Mouse (Mus musculus): ENCODE data around the gene Top2b. TPM values are rescaled to one million over a fixed set of nuclear protein-coding genes. Genes with fewer than 3 reads are reported as not detected.

Gene Top2b
- polyA plus RNA-seq, 1 experiment from 2014 or later: 80.2 TPM

DNA sequence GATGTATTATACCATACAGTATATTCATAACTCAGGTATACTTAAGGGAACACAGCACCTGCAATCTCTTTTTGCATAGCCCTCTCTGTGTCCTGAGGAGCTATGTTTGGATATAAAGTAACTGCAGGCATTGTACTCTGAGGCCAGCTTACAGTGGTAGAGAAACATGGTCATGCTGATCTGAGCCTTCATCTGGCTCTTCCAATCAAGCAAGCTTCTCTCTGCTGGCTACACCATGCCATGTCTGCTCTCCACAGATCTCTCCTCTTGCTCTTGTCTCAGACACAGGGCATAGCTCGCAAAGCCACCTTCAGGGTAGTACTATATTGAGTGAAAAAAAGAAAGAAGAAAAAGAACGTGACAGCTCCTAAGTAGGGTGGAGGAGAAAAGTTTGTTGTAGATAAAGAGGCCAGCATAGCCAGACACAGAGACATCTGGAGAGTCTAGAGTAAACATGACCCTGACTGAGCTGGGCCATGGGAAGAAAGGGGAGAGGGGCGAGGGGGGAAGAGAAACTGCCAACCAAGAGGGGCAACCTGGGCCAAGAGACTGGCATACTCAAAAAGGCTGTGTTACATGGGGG lies 29.1 kb upstream of the Top2b start:
- Histone ChIP-seq H3K4me3 (ENCODE audit: low read depth, low read length) (no peak overlapping the region), H3K27ac (replicated peaks; ENCODE audit: low read depth, low read length) (no peak overlapping the region), H3K4me2 (ENCODE audit: low read depth, low read length) (no peak overlapping the region), H3K9me3 (ENCODE audit: control insufficient read depth, low read length) (no peaks in the 10 kb centered on the region), H3K36me3 (ENCODE audit: control insufficient read depth, insufficient read depth, low read length) (no peaks in the 10 kb centered on the region), H3K4me1 (ENCODE audit: control insufficient read depth, insufficient read depth, low read length) (no peaks in the 10 kb centered on the region), H3K27me3 (replicated peaks; ENCODE audit: control insufficient read depth, insufficient read depth, low read length) (no peaks in the 10 kb centered on the region), H3K9ac (ENCODE audit: low read depth, low read length) (no peak overlapping the region)
- 59% methylated on average over 3 of the region's 3 CpGs for WGBS
- DNase-seq (ENCODE audit: low spot score) (no peak), ATAC-seq (ENCODE audit: low read depth) (no peak)

DNA sequence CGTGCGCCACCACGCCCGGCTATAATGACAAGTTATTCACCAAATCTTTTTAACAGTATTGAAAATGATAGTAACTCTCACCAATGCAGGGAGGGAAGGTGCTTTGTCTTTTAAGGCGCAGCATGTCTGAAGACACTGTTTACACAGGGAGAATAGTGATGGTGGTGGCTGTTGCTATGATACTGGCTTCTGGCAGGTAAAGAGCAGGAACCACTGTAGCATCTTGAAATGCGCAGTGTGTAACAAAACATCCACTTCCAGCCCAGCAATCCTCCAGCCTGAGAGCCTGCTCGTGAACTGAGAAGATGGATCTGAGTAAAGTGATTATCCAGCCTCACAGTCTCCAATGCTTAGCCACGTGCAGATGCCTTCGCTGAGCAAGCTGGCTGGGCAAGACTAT lies 17.5 kb upstream of the Top2b start:
- no peak for ATAC-seq (ENCODE audit: low read depth)
- Histone ChIP-seq H3K27me3 (replicated peaks; ENCODE audit: control insufficient read depth, insufficient read depth, low read length) (no peaks in the 10 kb centered on the region), H3K4me2 (ENCODE audit: low read depth, low read length) (no peak overlapping the region)

DNA sequence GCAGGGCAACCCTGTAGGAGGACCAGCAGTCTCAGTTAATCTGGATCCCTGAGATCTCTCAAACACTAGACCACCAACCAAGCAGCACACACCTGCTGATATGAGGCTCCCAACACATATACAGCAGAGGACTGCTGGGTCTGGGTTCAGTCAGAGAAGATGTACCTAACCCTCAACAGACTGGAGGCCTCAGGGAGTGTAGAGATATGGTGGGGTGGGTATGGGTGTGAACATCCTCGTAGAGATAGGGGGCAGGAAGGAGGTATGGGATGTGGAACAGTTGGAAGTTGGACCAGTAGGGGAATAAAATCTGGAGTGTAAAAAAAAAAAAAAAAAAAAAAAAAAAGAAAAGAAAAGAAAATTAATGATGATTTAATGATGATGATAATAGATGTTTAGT lies 5.3 kb upstream of the Top2b start:
- ATAC-seq (ENCODE audit: low read depth): no peak
- H3K27me3 ChIP-seq (replicated peaks; ENCODE audit: control insufficient read depth, insufficient read depth, low read length): no peaks in the 10 kb centered on the region
- H3K36me3 ChIP-seq (ENCODE audit: control insufficient read depth, insufficient read depth, low read length): no peaks in the 10 kb centered on the region
- no peak for DNase-seq (ENCODE audit: low spot score)
- H3K9ac ChIP-seq (ENCODE audit: low read depth, low read length): no peak overlapping the region
- no peak overlapping the region for H3K27ac ChIP-seq (replicated peaks; ENCODE audit: low read depth, low read length)
- no peaks in the 10 kb centered on the region for H3K9me3 ChIP-seq (ENCODE audit: control insufficient read depth, low read length)
- no peak overlapping the region for H3K4me3 ChIP-seq (ENCODE audit: low read depth, low read length)
- H3K4me1 ChIP-seq (ENCODE audit: control insufficient read depth, insufficient read depth, low read length): peaks cover 6% of the 10 kb centered on the region; the same call in 1 of the 2 replicates
- no peak overlapping the region for H3K4me2 ChIP-seq (ENCODE audit: low read depth, low read length)
- 59% methylated on average over 1 of the region's 1 CpGs for WGBS

More for the DNA sequence above, 17.5 kb upstream of the Top2b start:
- Histone ChIP-seq H3K4me1 (ENCODE audit: control insufficient read depth, insufficient read depth, low read length) (no peaks in the 10 kb centered on the region), H3K36me3 (ENCODE audit: control insufficient read depth, insufficient read depth, low read length) (no peaks in the 10 kb centered on the region), H3K9ac (ENCODE audit: low read depth, low read length) (no peak overlapping the region), H3K4me3 (ENCODE audit: low read depth, low read length) (no peak overlapping the region), H3K27ac (replicated peaks; ENCODE audit: low read depth, low read length) (no peak overlapping the region), H3K9me3 (ENCODE audit: control insufficient read depth, low read length) (no peaks in the 10 kb centered on the region)
- no peak for DNase-seq (ENCODE audit: low spot score)
- WGBS: 76% methylated on average over 9 of the region's 9 CpGs

DNA sequence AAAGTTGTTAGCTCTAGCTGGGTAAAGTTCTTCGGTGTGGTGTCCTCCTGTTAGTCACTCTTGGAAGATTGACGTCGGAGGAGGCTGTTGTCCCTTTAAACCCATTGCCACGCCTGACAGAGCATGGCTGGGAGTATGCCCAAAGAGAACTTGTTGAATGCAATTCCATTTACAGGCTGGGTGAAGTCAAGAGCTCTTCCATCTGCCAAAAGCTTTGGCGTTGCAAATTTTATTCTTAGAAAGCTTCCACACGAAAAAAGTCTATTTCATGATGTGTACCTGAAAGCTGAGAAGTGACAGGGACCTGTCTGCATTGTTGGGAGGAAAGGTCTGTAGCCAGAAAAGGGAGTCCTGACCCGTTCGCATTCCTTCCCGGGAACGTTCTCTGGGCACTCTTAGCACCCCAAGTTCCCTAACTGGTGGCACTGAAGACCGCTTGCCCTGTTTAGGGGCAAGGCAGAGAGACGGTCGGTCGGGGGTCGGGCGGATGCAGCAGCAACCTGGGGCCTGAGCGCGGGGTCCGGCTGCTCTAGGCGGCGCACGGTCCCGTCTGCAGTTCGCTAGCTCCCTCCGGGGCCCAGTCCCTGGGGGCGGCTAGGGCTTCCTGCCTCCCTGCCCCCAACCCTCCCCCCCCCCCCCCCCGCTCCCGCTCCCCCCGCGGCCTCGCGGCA lies 683 bp upstream of the Top2b start:
- 0% methylated on average over 14 of the region's 32 CpGs for whole genome bisulfite sequencing
- no peaks in the 10 kb centered on the region for H3K27me3 ChIP-seq (replicated peaks; ENCODE audit: control insufficient read depth, insufficient read depth, low read length)
- no peaks in the 10 kb centered on the region for H3K36me3 ChIP-seq (ENCODE audit: control insufficient read depth, insufficient read depth, low read length)
- peak overlapping the region; percentile 99 for H3K9ac ChIP-seq (ENCODE audit: low read depth, low read length)
- ATAC-seq (ENCODE audit: low read depth) (peak; percentile 60), DNase-seq (ENCODE audit: low spot score) (peak; percentile 66)
- peak overlapping the region; percentile 99 for H3K27ac ChIP-seq (replicated peaks; ENCODE audit: low read depth, low read length)
- peaks cover 17% of the 10 kb centered on the region for H3K4me1 ChIP-seq (ENCODE audit: control insufficient read depth, insufficient read depth, low read length)
- peak overlapping the region; percentile 72 for H3K4me2 ChIP-seq (ENCODE audit: low read depth, low read length)
- H3K9me3 ChIP-seq (ENCODE audit: control insufficient read depth, low read length): no peaks in the 10 kb centered on the region
- peak overlapping the region; percentile 94 for H3K4me3 ChIP-seq (ENCODE audit: low read depth, low read length)

DNA sequence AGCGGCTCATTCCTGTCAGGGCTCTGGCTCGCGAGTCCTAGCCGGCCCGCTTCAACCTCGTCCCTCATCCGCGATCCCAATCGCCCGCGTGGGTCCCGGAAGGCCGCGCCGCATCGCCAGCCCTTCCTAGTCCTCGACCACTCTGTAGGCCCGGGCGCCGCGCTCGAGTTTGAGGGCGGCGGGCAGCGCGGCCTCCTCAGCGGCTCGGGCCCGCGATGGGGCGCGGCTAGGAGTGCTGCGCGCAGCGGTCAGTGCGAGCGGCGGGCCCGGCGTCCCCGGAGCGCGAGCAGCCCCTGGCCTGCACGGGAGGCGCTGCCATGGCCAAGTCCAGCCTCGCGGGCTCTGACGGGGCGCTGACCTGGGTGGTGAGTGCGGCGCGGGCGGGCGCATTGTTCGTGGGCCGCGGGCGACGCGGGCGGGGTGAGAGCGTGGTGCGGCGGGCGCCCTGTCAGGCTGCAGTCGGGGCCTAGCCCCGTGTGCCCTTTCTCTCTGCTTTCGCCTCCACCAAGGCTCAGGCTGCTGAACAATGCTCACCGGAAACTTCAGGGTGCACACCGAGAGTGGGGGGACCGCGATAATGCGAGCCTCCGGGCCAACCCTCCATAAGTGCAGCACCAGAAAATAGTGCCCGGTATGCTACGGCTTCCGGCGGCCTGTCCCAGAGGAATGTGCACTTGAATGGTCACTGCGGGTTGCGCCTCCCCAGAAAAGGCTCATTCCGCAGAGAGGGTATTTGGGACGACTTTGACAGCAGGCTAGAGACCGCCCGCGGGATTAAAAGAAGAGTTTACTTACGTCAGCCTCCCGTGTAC lies 589 bp downstream of the Top2b start:
- Histone ChIP-seq H3K27me3 (replicated peaks; ENCODE audit: control insufficient read depth, insufficient read depth, low read length) (no peaks in the 10 kb centered on the region), H3K9me3 (ENCODE audit: control insufficient read depth, low read length) (no peaks in the 10 kb centered on the region), H3K4me3 (ENCODE audit: low read depth, low read length) (peak overlapping the region; percentile 94), H3K4me1 (ENCODE audit: control insufficient read depth, insufficient read depth, low read length) (peaks cover 17% of the 10 kb centered on the region), H3K4me2 (ENCODE audit: low read depth, low read length) (peak overlapping the region; percentile 70), H3K36me3 (ENCODE audit: control insufficient read depth, insufficient read depth, low read length) (no peaks in the 10 kb centered on the region), H3K27ac (replicated peaks; ENCODE audit: low read depth, low read length) (peak overlapping the region; percentile 99), H3K9ac (ENCODE audit: low read depth, low read length) (peak overlapping the region; percentile 99)
- peak; percentile 54 for DNase-seq (ENCODE audit: low spot score)
- WGBS: 1% methylated on average over 29 of the region's 87 CpGs
- peak; percentile 64 for ATAC-seq (ENCODE audit: low read depth)

DNA sequence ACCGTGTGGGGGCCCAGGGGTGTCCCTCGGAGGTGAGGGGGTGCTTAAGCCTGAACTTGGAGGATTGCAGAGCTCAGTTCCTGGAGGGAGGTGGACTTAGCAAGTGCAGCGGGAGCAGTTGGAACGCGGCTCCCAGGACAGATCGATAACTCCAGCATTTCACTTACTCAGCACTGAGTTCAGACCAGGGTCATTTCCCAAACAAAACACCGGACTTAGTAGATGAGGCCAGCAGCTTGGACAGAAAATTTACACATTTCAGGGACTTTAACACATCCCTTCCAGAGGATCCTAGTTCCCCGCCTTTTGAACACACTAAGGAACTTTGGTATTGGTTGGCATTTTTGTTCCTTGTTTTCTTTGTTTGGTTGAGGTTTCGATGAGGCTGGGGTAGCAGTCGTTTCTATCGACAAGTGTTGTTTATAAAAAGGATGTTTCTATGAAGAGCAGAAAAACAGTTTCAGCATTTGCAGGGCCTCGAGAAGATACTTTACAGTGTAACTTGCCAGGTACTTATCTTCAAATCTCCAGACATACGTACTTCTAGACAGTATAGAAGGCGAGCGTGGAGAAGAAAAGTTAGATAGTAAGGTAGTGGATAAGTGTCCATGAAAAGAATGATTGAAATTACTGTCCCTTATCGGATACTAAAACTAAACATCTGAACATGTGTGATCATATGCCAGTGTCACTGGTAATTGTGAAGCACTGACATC lies 1.4 kb downstream of the Top2b start:
- Histone ChIP-seq H3K27ac (replicated peaks; ENCODE audit: low read depth, low read length) (peak overlapping the region; percentile 99), H3K4me3 (ENCODE audit: low read depth, low read length) (peak overlapping the region; percentile 94), H3K36me3 (ENCODE audit: control insufficient read depth, insufficient read depth, low read length) (no peaks in the 10 kb centered on the region), H3K27me3 (replicated peaks; ENCODE audit: control insufficient read depth, insufficient read depth, low read length) (no peaks in the 10 kb centered on the region), H3K9me3 (ENCODE audit: control insufficient read depth, low read length) (no peaks in the 10 kb centered on the region), H3K4me2 (ENCODE audit: low read depth, low read length) (peak overlapping the region; percentile 70), H3K4me1 (ENCODE audit: control insufficient read depth, insufficient read depth, low read length) (peaks cover 17% of the 10 kb centered on the region), H3K9ac (ENCODE audit: low read depth, low read length) (peak overlapping the region; percentile 99)
- DNase-seq (ENCODE audit: low spot score) (peak; percentile 49), ATAC-seq (ENCODE audit: low read depth) (no peak)
- WGBS: 7% methylated on average over 16 of the region's 16 CpGs

DNA sequence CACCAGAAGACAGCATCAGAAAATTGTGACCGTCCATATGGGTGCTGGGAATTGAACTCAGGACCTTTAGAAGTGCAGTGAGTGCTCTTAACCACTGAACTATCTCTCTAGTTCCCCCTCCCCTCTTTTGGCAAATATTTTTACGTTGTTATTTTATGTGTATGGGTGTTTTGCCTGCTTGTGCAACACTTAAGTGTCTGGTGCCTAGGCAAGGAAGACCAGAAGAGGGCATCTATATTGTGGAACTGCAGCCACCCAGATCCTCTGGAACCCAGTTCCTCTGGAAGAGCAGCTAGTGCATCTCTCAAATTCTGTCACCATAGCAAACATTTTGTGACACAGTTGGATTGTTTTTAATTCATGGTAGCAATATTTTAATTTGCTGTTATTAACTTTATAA lies 2.0 kb downstream of the Top2b start:
- peak overlapping the region; percentile 99 for H3K9ac ChIP-seq (ENCODE audit: low read depth, low read length)

DNA sequence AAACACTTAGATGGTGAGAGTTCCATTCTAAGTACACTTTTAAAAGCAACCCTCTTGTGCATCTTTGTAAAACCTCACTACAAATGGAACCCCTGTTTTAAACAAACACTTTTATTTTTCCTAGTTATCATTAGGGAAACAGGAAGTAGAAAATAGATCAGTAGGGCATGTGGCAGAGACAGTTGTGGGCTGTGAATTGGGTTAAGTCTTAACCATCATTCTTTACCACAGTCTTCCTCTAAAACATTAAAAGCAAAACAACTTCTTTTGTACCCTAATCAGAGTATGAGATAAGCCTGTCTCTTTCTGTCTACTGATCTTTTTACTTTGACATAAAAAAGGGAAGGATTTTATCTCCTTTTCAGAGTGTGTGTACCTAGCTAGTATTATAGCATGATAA lies 7.8 kb downstream of the Top2b start:
- DNase-seq (ENCODE audit: low spot score) (no peak), ATAC-seq (ENCODE audit: low read depth) (no peak)
- peaks cover 6% of the 10 kb centered on the region for H3K4me1 ChIP-seq (ENCODE audit: control insufficient read depth, insufficient read depth, low read length)
- H3K4me2 ChIP-seq (ENCODE audit: low read depth, low read length): no peak overlapping the region
- H3K4me3 ChIP-seq (ENCODE audit: low read depth, low read length): no peak overlapping the region
- H3K27me3 ChIP-seq (replicated peaks; ENCODE audit: control insufficient read depth, insufficient read depth, low read length): no peaks in the 10 kb centered on the region
- H3K27ac ChIP-seq (replicated peaks; ENCODE audit: low read depth, low read length): no peak overlapping the region
- H3K9me3 ChIP-seq (ENCODE audit: control insufficient read depth, low read length): no peaks in the 10 kb centered on the region
- no peak overlapping the region for H3K9ac ChIP-seq (ENCODE audit: low read depth, low read length)
- H3K36me3 ChIP-seq (ENCODE audit: control insufficient read depth, insufficient read depth, low read length): no peaks in the 10 kb centered on the region

More for the DNA sequence above, 2.0 kb downstream of the Top2b start:
- Histone ChIP-seq H3K27me3 (replicated peaks; ENCODE audit: control insufficient read depth, insufficient read depth, low read length) (no peaks in the 10 kb centered on the region), H3K9me3 (ENCODE audit: control insufficient read depth, low read length) (no peaks in the 10 kb centered on the region), H3K27ac (replicated peaks; ENCODE audit: low read depth, low read length) (no peak overlapping the region), H3K4me3 (ENCODE audit: low read depth, low read length) (peak overlapping the region; percentile 94), H3K4me2 (ENCODE audit: low read depth, low read length) (peak overlapping the region; percentile 70), H3K4me1 (ENCODE audit: control insufficient read depth, insufficient read depth, low read length) (peaks cover 20% of the 10 kb centered on the region), H3K36me3 (ENCODE audit: control insufficient read depth, insufficient read depth, low read length) (no peaks in the 10 kb centered on the region)
- ATAC-seq (ENCODE audit: low read depth): no peak
- 38% methylated on average over 2 of the region's 2 CpGs for WGBS
- no peak for DNase-seq (ENCODE audit: low spot score)
